Mouse (Mus musculus): ENCODE results near the gene Eif1ad. TPM values are rescaled to one million over a fixed set of nuclear protein-coding genes. Genes with fewer than 3 reads are reported as not detected.

Eif1ad gene
- polyA plus RNA-seq, 1 experiment, result 19.9 TPM

DNA sequence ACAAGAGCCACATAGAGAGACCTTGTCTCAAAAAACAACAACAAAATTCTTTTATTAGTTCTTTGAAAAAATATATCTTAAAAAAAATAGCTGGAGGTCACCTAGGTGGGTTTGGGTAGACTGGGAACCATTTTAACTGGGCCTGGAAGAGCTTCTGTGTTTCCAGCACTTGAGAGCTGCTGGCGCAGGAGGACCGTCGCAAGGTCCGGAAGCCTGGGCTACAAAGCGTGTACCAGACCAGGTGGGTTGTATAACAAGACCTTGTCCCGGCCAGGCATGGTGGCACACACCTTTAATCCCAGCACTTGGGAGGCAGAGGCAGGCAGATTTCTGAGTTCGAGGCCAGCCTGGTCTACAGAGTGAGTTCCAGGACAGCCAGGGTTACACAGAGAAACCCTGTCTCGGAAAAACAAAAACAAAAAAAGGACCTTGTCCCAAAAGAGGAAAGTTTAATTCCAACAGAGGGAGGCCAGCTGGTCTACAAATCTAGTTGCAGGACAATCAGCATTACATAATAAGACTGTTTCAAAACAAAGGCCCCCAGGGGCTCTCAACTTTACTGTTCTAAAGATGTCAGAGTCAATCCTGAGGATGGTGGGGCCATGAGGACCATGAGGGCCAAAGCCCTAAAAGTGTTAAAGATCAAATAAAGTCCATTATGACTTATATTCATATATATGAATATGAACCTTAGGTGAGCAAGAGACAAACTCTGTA, 52.4 kb downstream of the Eif1ad start:
- DNase-seq (ENCODE audit: low read depth), result no peak

DNA sequence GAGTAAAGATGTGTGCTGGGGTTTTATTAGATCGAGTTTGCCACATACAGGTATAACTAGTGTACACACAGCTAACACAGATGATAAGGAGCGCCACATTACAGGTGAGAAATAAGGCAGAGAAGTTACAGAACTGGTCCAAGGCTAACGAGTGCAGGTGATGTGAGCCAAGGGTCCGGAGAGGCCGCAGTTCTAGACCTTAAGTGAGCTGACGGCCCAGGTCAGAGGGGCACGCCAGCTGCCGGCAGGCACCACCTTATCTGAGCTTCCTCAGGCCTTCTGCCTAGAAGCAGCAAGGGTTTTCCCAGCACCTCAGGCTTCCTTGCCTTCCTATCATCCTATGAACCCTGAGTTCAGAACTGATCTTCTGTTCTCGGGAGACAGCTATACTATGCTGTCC, 53.1 kb downstream of the Eif1ad start:
- DNase-seq (ENCODE audit: low read depth), result no peak

DNA sequence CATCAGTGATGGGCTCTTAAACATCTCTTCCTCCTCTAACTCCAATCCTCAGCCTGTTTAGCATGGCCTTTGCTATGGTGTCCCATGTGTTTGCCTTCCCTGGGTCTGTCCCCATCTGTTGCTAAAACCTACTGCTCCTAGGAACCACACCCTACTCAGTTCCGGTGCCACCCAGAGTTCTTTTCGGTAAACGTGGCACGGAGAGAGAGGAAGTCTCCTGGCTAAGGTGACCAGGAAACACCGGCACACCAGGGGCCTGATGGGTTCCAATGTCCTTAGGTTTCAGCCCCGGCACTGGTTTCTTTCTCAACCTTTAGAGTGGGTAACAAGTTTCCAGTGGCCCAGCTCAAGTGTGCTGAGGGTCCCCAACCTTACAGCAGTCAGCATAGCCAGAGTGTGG, 54.0 kb downstream of the Eif1ad start:
- no peak for DNase-seq (ENCODE audit: low read depth)

Other genes starting within 250 kb of the Eif1ad start
- 34.7 and 39.3 TPM in 2 replicates for gene Klc2, start 248.2 kb upstream of the Eif1ad start, polyA plus RNA-seq (2012; rRNA removed)
- gene Pacs1, start 93.6 kb upstream of the Eif1ad start, polyA plus RNA-seq (2012; rRNA removed), result 21.8 and 27.9 TPM in 2 replicates
- gene Sf3b2, start 71.3 kb upstream of the Eif1ad start, polyA plus RNA-seq (2012; rRNA removed), result 61.2 and 82.0 TPM in 2 replicates
- gene Gal3st3, start 68.4 kb upstream of the Eif1ad start, polyA plus RNA-seq (2012; rRNA removed), result 1.4 and 3.3 TPM in 2 replicates
- 0.08 and 0.46 TPM in 2 replicates for gene Catsper1, start 31.0 kb upstream of the Eif1ad start, polyA plus RNA-seq (2012; rRNA removed)
- 6.6 and 17.1 TPM in 2 replicates for gene Cst6, start 17.2 kb upstream of the Eif1ad start, polyA plus RNA-seq (2012; rRNA removed)
- gene Banf1, start 427 bp downstream of the Eif1ad start, polyA plus RNA-seq (2012; rRNA removed), result 87.8 and 125 TPM in 2 replicates
- gene Sart1, start 22.0 kb downstream of the Eif1ad start, polyA plus RNA-seq (2012; rRNA removed), result 18.1 and 33.3 TPM in 2 replicates
- gene Tsga10ip, start 35.8 kb downstream of the Eif1ad start, polyA plus RNA-seq (2012; rRNA removed), result 1.9 and 2.0 TPM in 2 replicates
- gene Drap1, start 58.2 kb downstream of the Eif1ad start, polyA plus RNA-seq (2012; rRNA removed), result 136 and 167 TPM in 2 replicates
- 65.9 and 73.9 TPM in 2 replicates for gene AI837181, start 58.4 kb downstream of the Eif1ad start, polyA plus RNA-seq (2012; rRNA removed)
- gene Fosl1, start 80.8 kb downstream of the Eif1ad start, polyA plus RNA-seq (2012; rRNA removed), result 0.24 and 0.38 TPM in 2 replicates
- gene Ccdc85b, start 91.2 kb downstream of the Eif1ad start, polyA plus RNA-seq (2012; rRNA removed), result 5.6 and 6.7 TPM in 2 replicates
- gene Fibp, start 93.9 kb downstream of the Eif1ad start, polyA plus RNA-seq (2012; rRNA removed), result 126 and 132 TPM in 2 replicates
- gene Ctsw, start 101.8 kb downstream of the Eif1ad start, polyA plus RNA-seq (2012; rRNA removed), result 2.2 and 2.3 TPM in 2 replicates
- gene Efemp2, start 107.2 kb downstream of the Eif1ad start, polyA plus RNA-seq (2012; rRNA removed), result 73.5 and 79.0 TPM in 2 replicates
- 77.2 and 85.6 TPM in 2 replicates for gene Mus81, start 121.7 kb downstream of the Eif1ad start, polyA plus RNA-seq (2012; rRNA removed)
- 410 and 421 TPM in 2 replicates for gene Cfl1, start 123.7 kb downstream of the Eif1ad start, polyA plus RNA-seq (2012; rRNA removed)
- 1.9 and 3.0 TPM in 2 replicates for gene 1700020D05Rik, start 137.0 kb downstream of the Eif1ad start, polyA plus RNA-seq (2012; rRNA removed)
- 20.9 and 25.6 TPM in 2 replicates for gene Snx32, start 143.8 kb downstream of the Eif1ad start, polyA plus RNA-seq (2012; rRNA removed)
- gene Ovol1, start 193.9 kb downstream of the Eif1ad start, polyA plus RNA-seq (2012; rRNA removed), result 2.4 and 3.5 TPM in 2 replicates
- gene Ap5b1, start 201.3 kb downstream of the Eif1ad start, polyA plus RNA-seq (2012; rRNA removed), result 10.0 and 12.0 TPM in 2 replicates
- 42.2 and 49.4 TPM in 2 replicates for gene Rnaseh2c, start 235.1 kb downstream of the Eif1ad start, polyA plus RNA-seq (2012; rRNA removed)
- 55.3 and 63.6 TPM in 2 replicates for gene Kat5, start 243.5 kb downstream of the Eif1ad start, polyA plus RNA-seq (2012; rRNA removed)